Mouse (Mus musculus) hindbrain, embryonic 12.5 days (tissue): ENCODE measurements at regions not wholly inside any gene's neighbourhood (a gene's known extent, or its start where the extent isn't known, plus 50 kb on each side); places are given as distances from the start of the nearest gene placed in this dataset.
A peak's percentile ranks its signal among the peaks of the same experiment; 100 is the strongest.

Experiments used
- ATAC-seq: fragments of 200-750 bp; cut with Nextera tagmentation; 2 replicates; pipeline ENCODE4 v1.8.0; 2017; ENCODE audit warnings: moderate TSS enrichment; ENCODE audit not compliant: low FRiP score
- H3K27ac ChIP-seq: fragments of 300-500 bp; sonication (generic); 2 replicates; pipeline ENCODE4 v1.5.1; 2016; ENCODE audit warnings: mild to moderate bottlenecking
- H3K27me3 ChIP-seq: fragments of 300-500 bp; sonication (generic); 2 replicates; pipeline ENCODE4 v1.6.1; 2016; ENCODE audit warnings: mild to moderate bottlenecking
- H3K36me3 ChIP-seq: fragments of 300-500 bp; sonication (generic); 2 replicates; pipeline ENCODE4 v1.6.1; 2016; ENCODE audit warnings: mild to moderate bottlenecking
- H3K4me1 ChIP-seq: fragments of 300-500 bp; sonication (generic); 2 replicates; pipeline ENCODE4 v1.6.1; 2016
- H3K4me2 ChIP-seq: fragments of 300-500 bp; sonication (generic); replicated peaks from 2 replicates; pipeline ENCODE4 v1.6.1; 2016; ENCODE audit warnings: mild to moderate bottlenecking
- H3K4me3 ChIP-seq: fragments of 300-500 bp; sonication (generic); 2 replicates; pipeline ENCODE4 v1.5.1; 2016; ENCODE audit warnings: mild to moderate bottlenecking
- H3K9ac ChIP-seq: fragments of 300-500 bp; sonication (generic); 2 replicates; pipeline ENCODE4 v1.6.1; 2016; ENCODE audit warnings: mild to moderate bottlenecking, moderate library complexity
- H3K9me3 ChIP-seq: fragments of 300-500 bp; sonication (generic); replicated peaks from 2 replicates; pipeline ENCODE4 v1.6.1; 2016; ENCODE audit warnings: mild to moderate bottlenecking
- WGBS: fragments of 180-500 bp; shearing (Covaris S2); methylation state at CpG from one replicate; pipeline ENCODE4 v1.1.7; 2016; 5-methylcytosine and 5-hydroxymethylcytosine counted together

- H3K27me3 ChIP-seq, result no peaks in the 10 kb centered on the region
- no peaks in the 10 kb centered on the region for H3K9me3 ChIP-seq
- no peak overlapping the region for H3K9ac ChIP-seq
- peaks cover 20% of the 10 kb centered on the region for H3K4me1 ChIP-seq
- ATAC-seq, result no peak
- no peak overlapping the region for H3K4me2 ChIP-seq
- no peaks in the 10 kb centered on the region for H3K36me3 ChIP-seq
- H3K4me3 ChIP-seq, result no peak overlapping the region
- 74% methylated on average over 5 of the region's 5 CpGs for WGBS
- no peak overlapping the region for H3K27ac ChIP-seq
Measured at GRCm38 (mm10) chr4:12308332-12308731, 136.5 kb upstream of the Fam92a start.

GRCm38 (mm10) chr4:12306618-12307565, 135.1 kb upstream of the Fam92a start:
- H3K9ac ChIP-seq, result no peak overlapping the region; the same call in 1 of the 2 replicates
- H3K27ac ChIP-seq, result peak overlapping the region; percentile 83
- H3K27me3 ChIP-seq, result no peaks in the 10 kb centered on the region
- H3K9me3 ChIP-seq, result no peaks in the 10 kb centered on the region
- ATAC-seq, result peak; percentile 79
- peak overlapping the region; percentile 25; the same call in 1 of the 2 replicates for H3K4me2 ChIP-seq
- no peaks in the 10 kb centered on the region for H3K36me3 ChIP-seq
- peaks cover 20% of the 10 kb centered on the region for H3K4me1 ChIP-seq
- no peak overlapping the region for H3K4me3 ChIP-seq
- WGBS, result 55% methylated on average over 9 of the region's 9 CpGs

GRCm38 (mm10) chr4:12287079-12287686, 115.4 kb upstream of the Fam92a start:
- Histone ChIP-seq H3K4me1 (no peaks in the 10 kb centered on the region), H3K27ac (peak overlapping the region; percentile 40; the same call in 1 of the 2 replicates), H3K36me3 (no peaks in the 10 kb centered on the region), H3K9ac (no peak overlapping the region), H3K4me3 (no peak overlapping the region), H3K27me3 (no peaks in the 10 kb centered on the region), H3K9me3 (no peaks in the 10 kb centered on the region), H3K4me2 (no peak overlapping the region)
- ATAC-seq, result no peak
- WGBS, result 56% methylated on average over 4 of the region's 4 CpGs

- peak overlapping the region; percentile 52; the same call in 1 of the 2 replicates for H3K27ac ChIP-seq
- no peaks in the 10 kb centered on the region for H3K36me3 ChIP-seq
- no peak for ATAC-seq
- no peaks in the 10 kb centered on the region for H3K4me1 ChIP-seq
- no peaks in the 10 kb centered on the region for H3K27me3 ChIP-seq
- no peak overlapping the region for H3K4me2 ChIP-seq
- 62% methylated on average over 1 of the region's 1 CpGs for WGBS
- no peak overlapping the region for H3K4me3 ChIP-seq
- no peak overlapping the region for H3K9ac ChIP-seq
- no peaks in the 10 kb centered on the region for H3K9me3 ChIP-seq
Measured at GRCm38 (mm10) chr4:12286391-12286790, 114.6 kb upstream of the Fam92a start.

GRCm38 (mm10) chr4:12285983-12286382, 114.2 kb upstream of the Fam92a start:
- Histone ChIP-seq H3K27ac (no peak overlapping the region), H3K27me3 (no peaks in the 10 kb centered on the region), H3K9ac (no peak overlapping the region), H3K4me2 (no peak overlapping the region), H3K4me3 (no peak overlapping the region), H3K36me3 (no peaks in the 10 kb centered on the region), H3K4me1 (no peaks in the 10 kb centered on the region), H3K9me3 (no peaks in the 10 kb centered on the region)
- 0 out of 2 replicates have a peak, but pooled peaks have one; percentile 46 for ATAC-seq

DNA sequence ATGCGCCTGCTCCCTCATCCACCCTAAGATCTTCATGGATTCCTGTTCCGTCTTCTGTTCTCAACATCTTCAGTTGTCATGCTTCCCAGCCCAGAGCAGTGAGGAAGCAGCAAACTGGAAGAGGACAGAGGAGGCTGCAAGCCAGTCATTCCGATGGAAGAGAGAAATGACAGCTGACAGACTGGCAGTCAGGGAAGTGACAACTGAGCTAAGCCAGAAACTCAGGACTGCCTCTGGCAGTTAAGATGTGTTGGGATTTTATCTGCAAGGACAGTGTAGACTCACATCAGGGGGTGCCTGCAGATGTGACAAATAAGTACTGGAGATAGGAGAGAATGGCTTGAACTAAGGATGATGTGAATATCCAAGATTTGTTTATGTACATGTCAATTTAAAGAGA, 106.1 kb upstream of the Fam92a start:
- H3K27me3 ChIP-seq, result no peaks in the 10 kb centered on the region
- no peak overlapping the region for H3K4me2 ChIP-seq
- no peak overlapping the region for H3K4me3 ChIP-seq
- no peak overlapping the region for H3K9ac ChIP-seq
- no peak overlapping the region for H3K27ac ChIP-seq
- 0 out of 2 replicates have a peak, but pooled peaks cover 2% of the 10 kb centered on the region for H3K4me1 ChIP-seq
- WGBS, result 85% methylated on average over 3 of the region's 3 CpGs
- no peak for ATAC-seq
- H3K36me3 ChIP-seq, result no peaks in the 10 kb centered on the region
- H3K9me3 ChIP-seq, result no peaks in the 10 kb centered on the region

- Histone ChIP-seq H3K27me3 (no peaks in the 10 kb centered on the region), H3K36me3 (no peaks in the 10 kb centered on the region), H3K4me1 (peaks cover 8% of the 10 kb centered on the region; the same call in 1 of the 2 replicates), H3K27ac (no peak overlapping the region), H3K9me3 (no peaks in the 10 kb centered on the region), H3K9ac (no peak overlapping the region), H3K4me3 (no peak overlapping the region), H3K4me2 (no peak overlapping the region)
- WGBS, result 82% methylated on average over 6 of the region's 6 CpGs
- no peak for ATAC-seq
Measured at GRCm38 (mm10) chr4:12273369-12273768, 101.6 kb upstream of the Fam92a start.

DNA sequence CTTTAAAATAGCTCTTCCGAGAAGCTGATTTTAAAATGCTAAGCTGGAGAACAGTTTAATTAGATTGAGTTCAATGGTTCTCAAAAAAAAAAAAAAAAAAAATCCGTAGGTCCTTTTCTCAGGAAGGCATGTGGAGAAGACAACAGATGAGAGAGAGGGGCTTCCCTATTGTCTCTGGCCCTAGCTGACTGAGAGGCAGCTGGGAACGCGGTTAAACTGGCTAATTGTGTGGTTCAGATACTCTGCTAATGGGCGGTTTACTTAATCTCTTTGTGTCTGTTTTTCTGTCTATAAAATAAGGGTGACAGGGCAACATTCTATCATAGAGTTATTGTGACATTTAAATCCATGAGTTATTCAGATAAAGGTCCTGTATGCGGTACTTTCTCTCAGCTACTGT, 101.1 kb upstream of the Fam92a start:
- no peak overlapping the region for H3K27ac ChIP-seq
- no peak overlapping the region for H3K9ac ChIP-seq
- no peaks in the 10 kb centered on the region for H3K36me3 ChIP-seq
- no peaks in the 10 kb centered on the region for H3K27me3 ChIP-seq
- H3K4me1 ChIP-seq, result peaks cover 8% of the 10 kb centered on the region; the same call in 1 of the 2 replicates
- H3K4me2 ChIP-seq, result no peak overlapping the region
- no peaks in the 10 kb centered on the region for H3K9me3 ChIP-seq
- no peak for ATAC-seq
- no peak overlapping the region for H3K4me3 ChIP-seq
- WGBS, result 36% methylated on average over 6 of the region's 6 CpGs

DNA sequence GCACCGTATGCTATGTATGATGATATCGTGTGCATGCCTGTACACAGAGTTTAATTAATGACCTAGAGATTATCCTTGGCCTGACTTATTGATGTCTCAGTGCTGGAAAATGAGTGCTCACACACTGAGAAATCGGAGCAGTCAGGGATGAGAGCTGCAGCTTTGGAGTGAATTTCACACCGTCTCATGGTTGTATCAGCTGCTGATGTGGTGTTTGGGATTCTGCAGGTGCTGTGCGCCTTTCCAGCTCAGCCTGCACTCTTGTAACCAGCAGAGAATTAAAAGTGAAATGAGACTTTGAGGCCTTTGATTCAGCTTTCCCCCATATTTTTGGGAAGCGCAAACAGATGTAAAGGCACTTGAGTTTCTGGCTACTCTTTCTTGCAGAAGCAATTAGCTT, 100.6 kb upstream of the Fam92a start:
- Histone ChIP-seq H3K4me3 (no peak overlapping the region), H3K4me2 (no peak overlapping the region), H3K9ac (no peak overlapping the region), H3K9me3 (no peaks in the 10 kb centered on the region), H3K27me3 (no peaks in the 10 kb centered on the region), H3K27ac (no peak overlapping the region), H3K4me1 (peaks cover 8% of the 10 kb centered on the region; the same call in 1 of the 2 replicates), H3K36me3 (no peaks in the 10 kb centered on the region)
- 79% methylated on average over 6 of the region's 6 CpGs for WGBS
- ATAC-seq, result no peak

- H3K4me2 ChIP-seq, result no peak overlapping the region
- H3K27me3 ChIP-seq, result no peaks in the 10 kb centered on the region
- H3K9me3 ChIP-seq, result no peaks in the 10 kb centered on the region
Measured at GRCm38 (mm10) chr4:12263746-12264145, 91.9 kb upstream of the Fam92a start.

GRCm38 (mm10) chr4:12263197-12263596, 91.4 kb upstream of the Fam92a start:
- H3K27ac ChIP-seq, result no peak overlapping the region; the same call in 1 of the 2 replicates
- H3K4me1 ChIP-seq, result no peaks in the 10 kb centered on the region
- peak; percentile 90 for ATAC-seq
- H3K4me3 ChIP-seq, result no peak overlapping the region
- H3K4me2 ChIP-seq, result peak overlapping the region; percentile 30
- H3K9me3 ChIP-seq, result no peaks in the 10 kb centered on the region
- 35% methylated on average over 10 of the region's 10 CpGs for WGBS
- no peak overlapping the region for H3K9ac ChIP-seq
- no peaks in the 10 kb centered on the region for H3K36me3 ChIP-seq
- no peaks in the 10 kb centered on the region for H3K27me3 ChIP-seq

More at GRCm38 (mm10) chr4:12263746-12264145, 91.9 kb upstream of the Fam92a start:
- no peak overlapping the region for H3K4me3 ChIP-seq
- no peaks in the 10 kb centered on the region for H3K36me3 ChIP-seq
- H3K27ac ChIP-seq, result no peak overlapping the region; the same call in 1 of the 2 replicates
- ATAC-seq, result peak; percentile 63
- H3K4me1 ChIP-seq, result no peaks in the 10 kb centered on the region
- H3K9ac ChIP-seq, result no peak overlapping the region

DNA sequence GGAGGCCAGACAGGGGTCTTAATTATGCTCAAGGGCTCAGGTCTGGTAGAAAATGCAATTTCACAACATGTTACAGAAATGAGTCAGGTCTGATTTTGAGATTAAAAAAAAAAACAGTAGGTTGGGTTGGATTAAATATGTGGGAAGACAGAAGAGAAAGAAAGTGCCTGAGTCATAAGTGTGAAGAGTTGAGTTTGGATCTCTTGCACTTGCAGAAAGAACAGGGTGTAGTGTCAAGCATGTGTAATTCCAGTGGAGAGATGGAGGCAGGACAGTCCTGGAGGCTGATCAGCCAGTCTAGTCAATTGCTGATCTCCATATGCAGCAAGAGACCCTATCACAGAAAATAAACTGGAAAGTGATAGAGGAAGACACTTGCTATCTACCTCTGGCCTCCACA, 76.2 kb upstream of the Fam92a start:
- Histone ChIP-seq H3K27me3 (no peaks in the 10 kb centered on the region), H3K9ac (no peak overlapping the region), H3K4me3 (no peak overlapping the region), H3K4me1 (no peaks in the 10 kb centered on the region), H3K9me3 (no peaks in the 10 kb centered on the region), H3K27ac (no peak overlapping the region), H3K36me3 (no peaks in the 10 kb centered on the region), H3K4me2 (no peak overlapping the region)
- no peak for ATAC-seq
